Mouse (Mus musculus): ENCODE data around the gene Gnmt. TPM values are rescaled to one million over a fixed set of nuclear protein-coding genes. Genes with fewer than 3 reads are reported as not detected.
A peak's percentile ranks its signal among the peaks of the same experiment; 100 is the strongest.
"Not testable (repeated sequence)": the region's sequence is repeated elsewhere in the genome, so short reads cannot be mapped to it uniquely, and the experiment has no call there.

Gnmt gene
- polyA plus RNA-seq, 1 experiment from 2014 or later = 2.4 TPM

GRCm38 (mm10) chr17:46770546-46770945 lies 41.6 kb upstream of the Gnmt start:
- Histone ChIP-seq H3K4me1 (ENCODE audit: insufficient read depth, low read length) (peaks cover 19% of the 10 kb centered on the region), H3K4me2 (replicated peaks; ENCODE audit: low read depth, low read length) (no peak overlapping the region), H3K36me3 (ENCODE audit: insufficient read depth, low read length) (peaks cover 9% of the 10 kb centered on the region), H3K27me3 (ENCODE audit: insufficient read depth, low read length) (no peaks in the 10 kb centered on the region), H3K9ac (replicated peaks; ENCODE audit: low read length) (no peak overlapping the region), H3K4me3 (ENCODE audit: low read length) (no peak overlapping the region), H3K9me3 (ENCODE audit: low read length) (no peaks in the 10 kb centered on the region), H3K27ac (ENCODE audit: low read length) (no peak overlapping the region)
- 88% methylated on average over 11 of the region's 11 CpGs for WGBS
- ATAC-seq (ENCODE audit: low FRiP score, low TSS enrichment) = no peak

- Histone ChIP-seq H3K4me3 (ENCODE audit: low read length) (no peak overlapping the region), H3K4me1 (ENCODE audit: insufficient read depth, low read length) (peaks cover 8% of the 10 kb centered on the region), H3K27ac (ENCODE audit: low read length) (no peak overlapping the region), H3K9ac (replicated peaks; ENCODE audit: low read length) (no peak overlapping the region), H3K27me3 (ENCODE audit: insufficient read depth, low read length) (no peaks in the 10 kb centered on the region), H3K4me2 (replicated peaks; ENCODE audit: low read depth, low read length) (no peak overlapping the region), H3K9me3 (ENCODE audit: low read length) (no peaks in the 10 kb centered on the region), H3K36me3 (ENCODE audit: insufficient read depth, low read length) (no peaks in the 10 kb centered on the region)
- no peak for ATAC-seq (ENCODE audit: low FRiP score, low TSS enrichment)
- 41% methylated on average over 8 of the region's 8 CpGs for WGBS
Observed at GRCm38 (mm10) chr17:46767868-46768267, 38.9 kb upstream of the Gnmt start.

GRCm38 (mm10) chr17:46764916-46765315 lies 35.9 kb upstream of the Gnmt start:
- H3K36me3 ChIP-seq (ENCODE audit: insufficient read depth, low read length); H3K4me2 ChIP-seq (replicated peaks; ENCODE audit: low read depth, low read length); H3K4me1 ChIP-seq (ENCODE audit: insufficient read depth, low read length); H3K9ac ChIP-seq (replicated peaks; ENCODE audit: low read length); H3K27me3 ChIP-seq (ENCODE audit: insufficient read depth, low read length); H3K9me3 ChIP-seq (ENCODE audit: low read length); ATAC-seq (ENCODE audit: low FRiP score, low TSS enrichment); H3K4me3 ChIP-seq (ENCODE audit: low read length); H3K27ac ChIP-seq (ENCODE audit: low read length): not testable (repeated sequence)
- WGBS = 68% methylated on average over 8 of the region's 9 CpGs

- Histone ChIP-seq H3K36me3 (ENCODE audit: insufficient read depth, low read length) (no peaks in the 10 kb centered on the region), H3K9me3 (ENCODE audit: low read length) (no peaks in the 10 kb centered on the region), H3K4me3 (ENCODE audit: low read length) (no peak within 1 kb of the TSS), H3K9ac (replicated peaks; ENCODE audit: low read length) (no peak within 1 kb of the TSS), H3K27me3 (ENCODE audit: insufficient read depth, low read length) (no peaks in the 10 kb centered on the region), H3K4me2 (replicated peaks; ENCODE audit: low read depth, low read length) (no peak within 1 kb of the TSS), H3K4me1 (ENCODE audit: insufficient read depth, low read length) (peaks cover 4% of the 10 kb centered on the region; the same call in 1 of the 2 replicates), H3K27ac (ENCODE audit: low read length) (no peak within 1 kb of the TSS)
- 69% methylated on average over 2 of the region's 2 CpGs for WGBS
- ATAC-seq (ENCODE audit: low FRiP score, low TSS enrichment) = no peak
Observed at GRCm38 (mm10) chr17:46763544-46763943, 34.6 kb upstream of the Gnmt start, which contains the start of gene Ptcra. Gene Ptcra, minus strand, starts transcription at chr17:46763712.

- Histone ChIP-seq H3K9me3 (ENCODE audit: low read length) (no peaks in the 10 kb centered on the region), H3K36me3 (ENCODE audit: insufficient read depth, low read length) (no peaks in the 10 kb centered on the region), H3K9ac (replicated peaks; ENCODE audit: low read length) (no peak overlapping the region), H3K27ac (ENCODE audit: low read length) (no peak overlapping the region), H3K27me3 (ENCODE audit: insufficient read depth, low read length) (no peaks in the 10 kb centered on the region), H3K4me2 (replicated peaks; ENCODE audit: low read depth, low read length) (no peak overlapping the region), H3K4me3 (ENCODE audit: low read length) (no peak overlapping the region), H3K4me1 (ENCODE audit: insufficient read depth, low read length) (no peaks in the 10 kb centered on the region)
- no peak for ATAC-seq (ENCODE audit: low FRiP score, low TSS enrichment)
- WGBS = 83% methylated on average over 12 of the region's 12 CpGs
Observed at GRCm38 (mm10) chr17:46758753-46759152, 29.8 kb upstream of the Gnmt start.

GRCm38 (mm10) chr17:46751794-46752556 lies 23.0 kb upstream of the Gnmt start, which contains the start of gene Cnpy3:
Gene Cnpy3, minus strand, starts transcription at chr17:46752214.
- 0 out of 2 replicates have a peak, but pooled peaks cover 3% of the 10 kb centered on the region for H3K36me3 ChIP-seq (ENCODE audit: insufficient read depth, low read length)
- under 1% methylated on average over 54 of the region's 58 CpGs for WGBS
- peak within 1 kb of the TSS; percentile 83 for H3K9ac ChIP-seq (replicated peaks; ENCODE audit: low read length)
- no peaks in the 10 kb centered on the region for H3K9me3 ChIP-seq (ENCODE audit: low read length)
- no peaks in the 10 kb centered on the region for H3K27me3 ChIP-seq (ENCODE audit: insufficient read depth, low read length)
- H3K4me3 ChIP-seq (ENCODE audit: low read length) = peak within 1 kb of the TSS; percentile 78
- peak within 1 kb of the TSS; percentile 92 for H3K27ac ChIP-seq (ENCODE audit: low read length)
- peaks cover 11% of the 10 kb centered on the region for H3K4me1 ChIP-seq (ENCODE audit: insufficient read depth, low read length)
- peak within 1 kb of the TSS; percentile 81 for H3K4me2 ChIP-seq (replicated peaks; ENCODE audit: low read depth, low read length)
- peak; percentile 99 for ATAC-seq (ENCODE audit: low FRiP score, low TSS enrichment)

GRCm38 (mm10) chr17:46751056-46751793 lies 22.3 kb upstream of the Gnmt start:
- Histone ChIP-seq H3K27me3 (ENCODE audit: insufficient read depth, low read length) (no peaks in the 10 kb centered on the region), H3K36me3 (ENCODE audit: insufficient read depth, low read length) (0 out of 2 replicates have a peak, but pooled peaks cover 7% of the 10 kb centered on the region), H3K9me3 (ENCODE audit: low read length) (no peaks in the 10 kb centered on the region), H3K4me1 (ENCODE audit: insufficient read depth, low read length) (peaks cover 11% of the 10 kb centered on the region), H3K4me2 (replicated peaks; ENCODE audit: low read depth, low read length) (peak overlapping the region; percentile 81), H3K27ac (ENCODE audit: low read length) (peak overlapping the region; percentile 92), H3K4me3 (ENCODE audit: low read length) (peak overlapping the region; percentile 78), H3K9ac (replicated peaks; ENCODE audit: low read length) (peak overlapping the region; percentile 83)
- no peak for ATAC-seq (ENCODE audit: low FRiP score, low TSS enrichment)
- 17% methylated on average over 16 of the region's 16 CpGs for WGBS

- H3K4me3 ChIP-seq (ENCODE audit: low read length) = peak overlapping the region; percentile 78
- peak overlapping the region; percentile 83 for H3K9ac ChIP-seq (replicated peaks; ENCODE audit: low read length)
Observed at GRCm38 (mm10) chr17:46750580-46750979, 21.6 kb upstream of the Gnmt start.

GRCm38 (mm10) chr17:46749282-46749681 lies 20.3 kb upstream of the Gnmt start:
- Histone ChIP-seq H3K4me1 (ENCODE audit: insufficient read depth, low read length) (peaks cover 11% of the 10 kb centered on the region), H3K9ac (replicated peaks; ENCODE audit: low read length) (no peak overlapping the region), H3K4me2 (replicated peaks; ENCODE audit: low read depth, low read length) (no peak overlapping the region), H3K36me3 (ENCODE audit: insufficient read depth, low read length) (0 out of 2 replicates have a peak, but pooled peaks cover 7% of the 10 kb centered on the region), H3K4me3 (ENCODE audit: low read length) (no peak overlapping the region), H3K9me3 (ENCODE audit: low read length) (no peaks in the 10 kb centered on the region), H3K27me3 (ENCODE audit: insufficient read depth, low read length) (no peaks in the 10 kb centered on the region), H3K27ac (ENCODE audit: low read length) (no peak overlapping the region)
- ATAC-seq (ENCODE audit: low FRiP score, low TSS enrichment) = no peak
- 87% methylated on average over 5 of the region's 5 CpGs for WGBS

More at GRCm38 (mm10) chr17:46750580-46750979, 21.6 kb upstream of the Gnmt start:
- no peak overlapping the region for H3K27ac ChIP-seq (ENCODE audit: low read length)
- no peaks in the 10 kb centered on the region for H3K27me3 ChIP-seq (ENCODE audit: insufficient read depth, low read length)
- no peaks in the 10 kb centered on the region for H3K9me3 ChIP-seq (ENCODE audit: low read length)
- ATAC-seq (ENCODE audit: low FRiP score, low TSS enrichment) = no peak
- 0 out of 2 replicates have a peak, but pooled peaks cover 7% of the 10 kb centered on the region for H3K36me3 ChIP-seq (ENCODE audit: insufficient read depth, low read length)
- WGBS = 81% methylated on average over 4 of the region's 4 CpGs
- H3K4me2 ChIP-seq (replicated peaks; ENCODE audit: low read depth, low read length) = peak overlapping the region; percentile 81
- H3K4me1 ChIP-seq (ENCODE audit: insufficient read depth, low read length) = peaks cover 11% of the 10 kb centered on the region
